Mouse (Mus musculus): Measurements from ENCODE around the gene Cnga4. TPM values are rescaled to one million over a fixed set of nuclear protein-coding genes. Genes with fewer than 3 reads are reported as not detected.

Gene Cnga4
- polyA plus RNA-seq, 1 experiment from 2014 or later: not detected

DNA sequence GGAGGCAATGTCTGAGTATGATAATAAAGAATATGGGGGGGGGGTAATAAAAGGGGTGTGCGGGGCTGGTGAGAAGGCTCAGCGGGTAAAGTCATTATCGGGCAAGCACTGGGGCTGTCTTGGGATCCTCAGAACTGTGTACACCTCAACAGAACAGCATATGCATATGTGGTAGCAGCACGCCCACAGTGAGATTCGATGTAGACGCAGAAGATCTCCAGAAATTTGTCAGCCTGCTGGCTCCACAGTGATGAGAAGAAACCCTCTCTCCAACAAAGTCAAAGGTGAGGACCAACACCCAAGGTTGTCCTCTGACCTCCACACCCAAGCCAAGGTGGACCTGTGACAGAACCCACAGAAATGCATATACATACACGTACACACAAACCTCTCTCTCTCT lies 12.2 kb downstream of the Cnga4 start:
- Histone ChIP-seq H3K4me1 (replicated peaks) (no peaks in the 10 kb centered on the region), H3K9me3 (replicated peaks) (no peaks in the 10 kb centered on the region), H3K4me3 (no peak overlapping the region), H3K36me3 (no peaks in the 10 kb centered on the region), H3K27ac (no peak overlapping the region), H3K9ac (no peak overlapping the region), H3K27me3 (no peaks in the 10 kb centered on the region), H3K4me2 (no peak overlapping the region)
- ATAC-seq (replicated peaks; ENCODE audit: insufficient number of reproducible peaks, insufficient read depth, low FRiP score, low read depth): no peak
- WGBS: 86% methylated on average over 7 of the region's 7 CpGs

DNA sequence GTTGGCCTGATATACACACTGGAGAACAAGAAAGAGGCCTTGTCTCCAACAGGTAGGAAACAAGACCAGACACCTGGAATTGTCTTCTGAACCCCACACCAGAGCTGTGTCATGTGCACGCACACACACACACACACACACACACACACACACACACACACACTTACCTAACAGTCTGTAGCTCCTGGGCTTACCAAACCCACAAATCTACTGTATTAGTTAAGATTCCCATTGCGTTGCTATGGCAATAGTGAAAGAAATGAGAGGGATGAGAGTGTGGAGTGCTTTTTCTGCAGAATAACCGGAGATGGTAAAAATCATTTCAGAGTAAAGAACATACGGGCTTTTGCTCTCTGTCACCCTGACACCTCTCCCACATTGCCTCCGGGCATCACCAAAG lies 13.7 kb downstream of the Cnga4 start:
- Histone ChIP-seq H3K4me2 (no peak overlapping the region), H3K4me3 (no peak overlapping the region), H3K9me3 (replicated peaks) (no peaks in the 10 kb centered on the region), H3K27ac (no peak overlapping the region), H3K4me1 (replicated peaks) (no peaks in the 10 kb centered on the region), H3K9ac (no peak overlapping the region), H3K36me3 (no peaks in the 10 kb centered on the region), H3K27me3 (no peaks in the 10 kb centered on the region)
- no peak for ATAC-seq (replicated peaks; ENCODE audit: insufficient number of reproducible peaks, insufficient read depth, low FRiP score, low read depth)
- 76% methylated on average over 5 of the region's 5 CpGs for WGBS

DNA sequence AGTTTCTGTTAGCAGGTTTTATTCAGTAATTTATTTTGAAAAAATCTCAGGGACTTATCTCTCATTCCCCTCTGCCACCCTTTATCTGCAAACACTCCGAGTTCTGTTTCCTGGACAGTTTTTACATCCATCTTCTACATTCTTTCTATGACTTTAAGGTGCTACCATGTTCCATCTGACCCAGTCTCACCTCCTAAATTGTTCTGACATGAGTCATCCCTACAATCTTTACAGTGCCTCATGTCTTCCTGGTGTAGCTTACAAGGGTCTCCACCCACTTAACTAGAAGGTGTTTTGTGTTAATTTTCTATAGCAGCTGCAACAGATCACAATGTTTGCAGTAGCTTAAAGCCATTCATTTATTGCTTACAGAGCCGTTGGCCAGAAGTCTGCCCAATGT lies 16.5 kb downstream of the Cnga4 start:
- WGBS: 34% methylated on average over 2 of the region's 2 CpGs
- Histone ChIP-seq H3K27ac (no peak overlapping the region), H3K27me3 (peaks cover 26% of the 10 kb centered on the region), H3K4me1 (replicated peaks) (peaks cover 9% of the 10 kb centered on the region), H3K4me3 (no peak overlapping the region), H3K36me3 (no peaks in the 10 kb centered on the region), H3K9me3 (replicated peaks) (no peaks in the 10 kb centered on the region), H3K4me2 (no peak overlapping the region), H3K9ac (no peak overlapping the region)
- ATAC-seq (replicated peaks; ENCODE audit: insufficient number of reproducible peaks, insufficient read depth, low FRiP score, low read depth): no peak

DNA sequence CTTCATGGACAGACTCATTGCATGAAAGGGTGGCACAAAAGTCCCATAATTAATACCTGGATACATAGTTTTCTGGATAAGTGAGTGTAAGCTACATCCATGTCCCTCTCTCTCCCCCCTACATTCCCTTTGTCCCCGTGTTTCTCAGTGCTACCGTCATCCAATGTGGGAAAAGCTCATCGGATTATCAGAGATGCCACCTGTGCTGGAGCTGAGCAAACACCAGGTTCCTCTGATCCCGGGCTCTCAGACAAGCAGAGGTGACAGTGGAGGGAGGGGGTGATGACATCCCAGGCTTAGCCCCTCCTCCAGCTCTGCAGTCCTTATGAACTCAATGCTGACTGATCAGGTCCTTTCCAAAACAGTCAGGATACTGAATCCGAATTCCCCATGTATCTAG lies 20.0 kb downstream of the Cnga4 start:
- no peak overlapping the region for H3K9ac ChIP-seq
- H3K4me1 ChIP-seq (replicated peaks): peaks cover 11% of the 10 kb centered on the region
- H3K4me3 ChIP-seq: no peak overlapping the region
- no peaks in the 10 kb centered on the region for H3K9me3 ChIP-seq (replicated peaks)
- no peak overlapping the region for H3K27ac ChIP-seq
- H3K4me2 ChIP-seq: no peak overlapping the region
- H3K36me3 ChIP-seq: no peaks in the 10 kb centered on the region
- WGBS: 25% methylated on average over 5 of the region's 5 CpGs
- H3K27me3 ChIP-seq: peaks cover 49% of the 10 kb centered on the region
- ATAC-seq (replicated peaks; ENCODE audit: insufficient number of reproducible peaks, insufficient read depth, low FRiP score, low read depth): no peak

DNA sequence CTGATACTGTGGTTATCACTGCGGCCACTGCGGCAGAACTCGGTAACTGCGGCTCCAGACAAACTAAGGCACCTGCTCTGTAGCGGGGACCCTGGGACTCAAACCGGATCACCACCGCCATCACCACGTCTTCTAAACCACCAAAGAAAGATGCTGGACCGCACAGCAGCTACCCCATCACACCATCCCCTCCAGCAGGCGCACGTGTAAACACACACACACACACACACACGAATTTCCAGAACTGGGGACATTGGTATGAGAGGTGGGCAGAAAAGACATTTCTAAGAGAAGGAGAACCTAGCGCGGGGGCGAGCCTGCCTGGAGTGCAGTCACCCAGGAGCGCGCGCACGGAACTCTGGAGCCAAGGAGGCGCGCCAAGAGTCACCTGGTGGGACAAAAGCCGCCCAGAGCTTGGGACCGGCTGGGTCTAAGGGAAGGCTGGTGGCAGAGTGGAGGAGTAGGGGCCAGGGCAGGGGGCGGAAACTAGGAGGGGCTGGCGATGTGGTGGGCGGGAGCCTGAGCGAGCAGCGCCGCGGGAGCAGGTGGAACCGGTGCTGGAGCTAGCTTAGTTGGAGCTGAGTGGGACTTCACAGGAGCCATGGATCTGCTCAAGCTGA lies 21.2 kb downstream of the Cnga4 start, which contains the start of gene Cckbr:
TSS of gene Cckbr (plus strand) at position 308 of the 620 bp plus-strand sequence.
- no peaks in the 10 kb centered on the region for H3K9me3 ChIP-seq (replicated peaks)
- no peak within 1 kb of the TSS for H3K27ac ChIP-seq
- peak within 1 kb of the TSS; percentile 73 for H3K4me2 ChIP-seq
- H3K9ac ChIP-seq: peak within 1 kb of the TSS; percentile 25
- peak within 1 kb of the TSS; percentile 49 for H3K4me3 ChIP-seq
- 1% methylated on average over 31 of the region's 31 CpGs for WGBS
- ATAC-seq (replicated peaks; ENCODE audit: insufficient number of reproducible peaks, insufficient read depth, low FRiP score, low read depth): 0 out of 2 replicates have a peak, but pooled peaks have one; percentile 31
- no peaks in the 10 kb centered on the region for H3K36me3 ChIP-seq
- H3K4me1 ChIP-seq (replicated peaks): peaks cover 11% of the 10 kb centered on the region
- H3K27me3 ChIP-seq: peaks cover 56% of the 10 kb centered on the region

DNA sequence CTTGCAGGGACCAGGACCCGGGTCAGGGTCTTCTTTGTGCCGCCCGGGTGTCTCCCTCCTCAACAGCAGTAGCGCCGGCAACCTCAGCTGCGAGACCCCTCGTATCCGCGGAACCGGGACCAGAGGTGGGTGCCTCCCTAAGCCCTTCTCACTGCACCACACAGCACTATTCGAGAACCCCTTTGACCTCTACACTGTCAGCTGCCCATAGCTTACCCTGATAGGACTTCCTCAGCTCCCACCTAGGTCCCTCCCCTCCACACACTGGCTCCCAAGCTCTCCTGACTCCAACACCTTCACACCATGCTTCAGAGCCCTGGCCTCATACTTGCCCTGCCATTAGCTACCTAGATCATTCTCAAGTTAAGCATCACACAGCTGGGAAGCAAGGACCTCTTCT lies 21.7 kb downstream of the Cnga4 start:
- WGBS: 4% methylated on average over 11 of the region's 11 CpGs
- H3K4me3 ChIP-seq: peak overlapping the region; percentile 49
- peaks cover 11% of the 10 kb centered on the region for H3K4me1 ChIP-seq (replicated peaks)
- peak overlapping the region; percentile 25; the same call in 1 of the 2 replicates for H3K9ac ChIP-seq
- no peak for ATAC-seq (replicated peaks; ENCODE audit: insufficient number of reproducible peaks, insufficient read depth, low FRiP score, low read depth)
- no peak overlapping the region for H3K27ac ChIP-seq
- H3K36me3 ChIP-seq: no peaks in the 10 kb centered on the region
- peak overlapping the region; percentile 73 for H3K4me2 ChIP-seq
- H3K27me3 ChIP-seq: peaks cover 56% of the 10 kb centered on the region
- H3K9me3 ChIP-seq (replicated peaks): no peaks in the 10 kb centered on the region

DNA sequence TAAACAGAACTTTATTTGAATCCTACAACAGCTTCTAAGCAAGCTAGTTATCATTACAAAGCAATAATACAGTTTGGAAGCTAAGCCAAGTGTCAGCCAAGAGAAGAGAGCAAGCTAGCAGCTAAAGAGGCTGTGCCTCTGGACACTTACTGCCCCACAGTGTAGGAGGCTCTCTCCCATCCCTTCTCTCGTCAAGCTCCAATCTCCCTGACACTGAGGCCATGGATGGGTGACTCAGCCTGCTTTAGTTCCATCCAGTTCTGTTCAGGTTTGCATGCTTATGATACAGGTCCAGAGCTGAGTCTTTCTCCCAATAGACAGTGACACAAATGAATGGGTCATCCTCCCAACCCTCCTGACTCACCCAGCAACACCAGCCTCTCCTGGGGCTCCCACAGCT lies 27.7 kb downstream of the Cnga4 start:
- ATAC-seq (replicated peaks; ENCODE audit: insufficient number of reproducible peaks, insufficient read depth, low FRiP score, low read depth): no peak
- Histone ChIP-seq H3K4me2 (no peak overlapping the region), H3K4me1 (replicated peaks) (no peaks in the 10 kb centered on the region), H3K27ac (no peak overlapping the region), H3K36me3 (no peaks in the 10 kb centered on the region), H3K9me3 (replicated peaks) (no peaks in the 10 kb centered on the region), H3K4me3 (no peak overlapping the region), H3K9ac (no peak overlapping the region), H3K27me3 (peaks cover 19% of the 10 kb centered on the region)
- 23% methylated on average over 1 of the region's 1 CpGs for WGBS

DNA sequence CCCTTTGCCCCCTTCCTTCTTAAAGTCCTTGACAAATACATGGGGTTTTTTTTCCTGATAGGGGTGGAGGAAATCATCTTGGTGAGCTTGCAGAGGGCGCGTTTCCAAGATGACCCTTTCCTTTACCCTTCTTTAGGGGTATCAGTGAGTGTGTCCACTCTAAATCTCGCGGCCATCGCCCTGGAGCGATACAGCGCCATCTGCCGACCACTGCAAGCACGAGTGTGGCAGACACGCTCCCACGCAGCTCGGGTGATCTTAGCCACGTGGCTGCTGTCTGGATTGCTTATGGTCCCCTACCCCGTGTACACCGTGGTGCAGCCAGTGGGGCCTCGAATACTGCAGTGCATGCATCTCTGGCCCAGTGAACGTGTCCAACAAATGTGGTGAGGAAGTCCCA lies 29.5 kb downstream of the Cnga4 start:
- ATAC-seq (replicated peaks; ENCODE audit: insufficient number of reproducible peaks, insufficient read depth, low FRiP score, low read depth): no peak
- H3K27ac ChIP-seq: no peak overlapping the region
- H3K36me3 ChIP-seq: no peaks in the 10 kb centered on the region
- no peak overlapping the region for H3K4me2 ChIP-seq
- 77% methylated on average over 17 of the region's 17 CpGs for WGBS
- H3K4me1 ChIP-seq (replicated peaks): peaks cover 10% of the 10 kb centered on the region; the same call in 1 of the 2 replicates
- H3K9ac ChIP-seq: no peak overlapping the region
- H3K27me3 ChIP-seq: peaks cover 7% of the 10 kb centered on the region; the same call in 1 of the 2 replicates
- no peaks in the 10 kb centered on the region for H3K9me3 ChIP-seq (replicated peaks)
- H3K4me3 ChIP-seq: no peak overlapping the region

DNA sequence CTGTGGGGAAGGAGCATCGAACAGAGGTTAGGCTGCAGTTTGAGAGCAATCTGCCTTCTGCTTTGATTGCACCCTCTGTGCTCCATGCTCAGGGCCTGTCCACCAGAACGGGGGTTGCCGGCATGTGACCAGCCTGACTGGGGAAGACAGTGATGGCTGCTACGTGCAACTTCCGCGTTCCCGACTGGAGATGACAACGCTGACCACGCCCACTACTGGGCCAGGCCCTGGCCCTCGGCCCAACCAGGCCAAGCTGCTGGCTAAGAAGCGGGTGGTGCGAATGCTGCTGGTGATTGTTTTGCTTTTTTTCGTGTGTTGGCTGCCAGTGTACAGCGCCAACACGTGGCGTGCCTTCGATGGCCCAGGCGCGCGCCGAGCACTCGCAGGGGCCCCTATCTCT lies 30.4 kb downstream of the Cnga4 start:
- Histone ChIP-seq H3K4me2 (no peak overlapping the region), H3K9ac (no peak overlapping the region), H3K4me3 (no peak overlapping the region), H3K9me3 (replicated peaks) (no peaks in the 10 kb centered on the region), H3K4me1 (replicated peaks) (peaks cover 10% of the 10 kb centered on the region; the same call in 1 of the 2 replicates), H3K36me3 (no peaks in the 10 kb centered on the region), H3K27me3 (0 out of 2 replicates have a peak, but pooled peaks cover 5% of the 10 kb centered on the region), H3K27ac (no peak overlapping the region)
- ATAC-seq (replicated peaks; ENCODE audit: insufficient number of reproducible peaks, insufficient read depth, low FRiP score, low read depth): no peak
- 75% methylated on average over 22 of the region's 22 CpGs for WGBS

DNA sequence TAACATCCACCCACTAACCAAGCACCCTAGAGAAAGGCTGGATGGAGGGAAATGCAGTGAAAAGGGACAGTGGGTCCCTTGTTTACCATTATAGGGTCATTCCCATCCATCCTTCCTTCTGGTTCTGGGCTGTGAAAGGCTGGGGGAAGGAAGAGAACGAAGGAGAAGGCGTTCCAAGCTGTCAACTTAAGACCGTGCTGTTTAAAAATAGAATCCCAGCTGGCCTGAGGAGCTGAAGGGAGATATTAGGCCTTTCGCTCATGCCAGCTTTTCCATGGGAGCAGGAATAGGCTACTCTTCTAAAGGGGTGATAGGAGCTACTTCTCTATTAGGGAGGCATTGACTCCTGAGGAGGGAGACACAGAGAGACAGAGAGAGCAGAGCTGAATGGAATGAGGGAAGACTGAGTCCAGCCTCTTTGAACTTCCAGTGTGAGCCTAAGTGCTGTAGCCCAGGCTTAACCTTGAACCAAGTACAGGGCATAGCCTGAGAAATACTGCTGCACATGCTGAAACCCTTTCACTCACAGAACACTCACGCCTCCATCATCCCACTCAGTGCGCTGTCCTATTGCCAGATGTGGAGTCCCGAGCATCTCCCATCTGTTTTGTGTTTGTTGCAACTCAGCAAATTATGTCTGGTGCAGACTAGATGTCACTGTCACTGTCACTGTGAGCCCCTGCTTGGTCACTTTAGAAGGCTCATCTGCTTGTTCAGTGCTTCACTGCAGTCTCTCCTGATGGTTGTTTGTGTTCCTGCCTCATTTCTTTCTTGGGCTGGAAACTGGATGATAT lies 33.8 kb downstream of the Cnga4 start:
- Histone ChIP-seq H3K4me2 (no peak overlapping the region), H3K4me3 (no peak overlapping the region), H3K9ac (no peak overlapping the region), H3K9me3 (replicated peaks) (no peaks in the 10 kb centered on the region), H3K27me3 (no peaks in the 10 kb centered on the region), H3K4me1 (replicated peaks) (peaks cover 10% of the 10 kb centered on the region; the same call in 1 of the 2 replicates), H3K36me3 (no peaks in the 10 kb centered on the region), H3K27ac (no peak overlapping the region)
- WGBS: 38% methylated on average over 7 of the region's 7 CpGs
- ATAC-seq (replicated peaks; ENCODE audit: insufficient number of reproducible peaks, insufficient read depth, low FRiP score, low read depth): no peak

DNA sequence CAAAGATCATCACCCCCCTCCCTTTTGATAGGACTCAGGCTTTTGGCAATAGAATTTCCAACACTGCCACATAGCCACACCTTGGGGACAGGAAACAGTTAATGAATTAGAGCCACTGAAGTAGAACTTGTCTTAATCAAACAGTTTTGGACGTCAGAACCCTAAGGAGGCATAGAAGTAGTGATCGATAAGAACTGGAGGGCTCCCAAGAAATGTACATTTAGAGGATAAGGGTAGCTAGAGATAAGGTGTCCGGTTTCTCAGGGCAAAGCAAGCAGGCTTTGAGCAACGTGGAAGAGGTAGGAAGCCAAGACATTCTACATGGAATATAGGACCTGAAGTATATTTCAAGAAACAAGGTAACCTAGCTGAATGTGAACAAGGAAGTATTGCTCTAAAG lies 37.1 kb downstream of the Cnga4 start:
- Histone ChIP-seq H3K27ac (no peak overlapping the region), H3K36me3 (no peaks in the 10 kb centered on the region), H3K4me3 (no peak overlapping the region), H3K4me1 (replicated peaks) (peaks cover 10% of the 10 kb centered on the region; the same call in 1 of the 2 replicates), H3K4me2 (no peak overlapping the region), H3K9ac (no peak overlapping the region), H3K9me3 (replicated peaks) (no peaks in the 10 kb centered on the region), H3K27me3 (no peaks in the 10 kb centered on the region)
- no peak for ATAC-seq (replicated peaks; ENCODE audit: insufficient number of reproducible peaks, insufficient read depth, low FRiP score, low read depth)
- WGBS: 37% methylated on average over 4 of the region's 4 CpGs

Data from heart, embryonic 15.5 days (tissue).